Mouse (Mus musculus) heart, adult 18-20 months (tissue): ENCODE results near the gene Proz. TPM values are rescaled to one million over a fixed set of nuclear protein-coding genes. Genes with fewer than 3 reads are reported as not detected.
"Not testable (repeated sequence)": the region's sequence is repeated elsewhere in the genome, so short reads cannot be mapped to it uniquely, and the experiment has no call there.

Experiments used
- DNase-seq, 2 experiments: peaks; one replicate each; pipeline ENCODE4 v3.0.0; 2021 to 2022; ENCODE audit warnings: mixed read lengths in 1 of 2
- long read RNA-seq, 2 experiments: library from polyadenylated mRNA; stranded (forward); transcript quantifications; one replicate each; pipeline ENCODE4 v2.0.0; 2021
- total RNA-seq, 2 experiments: library from RNA; stranded (reverse); gene quantifications; 2 replicates each; pipeline ENCODE4 v1.2.3; 2021

The Proz gene
- not detected for total RNA-seq
- long read RNA-seq, experiment 1, result 0 reads
- long read RNA-seq, experiment 2, result 0 reads

DNA sequence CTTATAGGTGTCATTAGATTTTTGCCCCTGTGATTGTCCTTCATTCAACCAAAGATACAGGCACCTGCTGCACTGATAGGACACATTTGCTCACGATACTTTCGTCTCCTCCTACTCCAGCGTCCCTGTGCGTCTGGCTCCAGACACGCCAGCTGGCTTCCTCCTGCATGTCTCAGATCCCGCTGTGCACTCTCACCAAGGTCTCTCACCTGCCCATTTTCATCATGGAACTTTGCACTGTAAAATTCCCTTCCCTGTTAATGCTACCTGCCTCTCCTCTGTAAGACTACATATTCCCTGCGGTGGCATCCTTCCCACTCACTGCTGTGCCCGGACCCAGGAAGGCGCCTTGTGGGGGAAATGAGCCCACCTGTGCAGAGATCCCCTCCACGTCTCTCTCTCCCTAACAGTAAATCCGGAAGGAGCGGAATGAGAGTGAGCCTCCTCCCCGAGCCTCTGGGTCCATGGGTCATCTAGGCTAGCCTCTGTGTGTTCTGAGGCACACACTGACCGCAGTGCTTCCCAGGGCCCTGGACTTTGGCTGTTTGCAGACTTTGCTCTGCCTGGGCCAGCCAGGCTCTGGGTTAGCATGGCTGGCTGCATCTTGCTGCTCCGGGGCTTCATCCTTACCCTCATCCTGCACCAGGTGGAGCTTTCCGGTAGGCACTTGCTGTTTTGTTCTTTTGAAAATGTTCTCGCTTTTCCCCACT, at the start of gene Proz:
TSS of gene Proz (plus strand) at position 474 of the 710 bp plus-strand sequence.
- DNase-seq, result no peak

- DNase-seq, result no peak
Observed at GRCm38 (mm10) chr8:13019560-13019959, 41.2 kb upstream of the Proz start.

- no peak for DNase-seq
Observed at GRCm38 (mm10) chr8:13021830-13022229, 38.9 kb upstream of the Proz start.

DNA sequence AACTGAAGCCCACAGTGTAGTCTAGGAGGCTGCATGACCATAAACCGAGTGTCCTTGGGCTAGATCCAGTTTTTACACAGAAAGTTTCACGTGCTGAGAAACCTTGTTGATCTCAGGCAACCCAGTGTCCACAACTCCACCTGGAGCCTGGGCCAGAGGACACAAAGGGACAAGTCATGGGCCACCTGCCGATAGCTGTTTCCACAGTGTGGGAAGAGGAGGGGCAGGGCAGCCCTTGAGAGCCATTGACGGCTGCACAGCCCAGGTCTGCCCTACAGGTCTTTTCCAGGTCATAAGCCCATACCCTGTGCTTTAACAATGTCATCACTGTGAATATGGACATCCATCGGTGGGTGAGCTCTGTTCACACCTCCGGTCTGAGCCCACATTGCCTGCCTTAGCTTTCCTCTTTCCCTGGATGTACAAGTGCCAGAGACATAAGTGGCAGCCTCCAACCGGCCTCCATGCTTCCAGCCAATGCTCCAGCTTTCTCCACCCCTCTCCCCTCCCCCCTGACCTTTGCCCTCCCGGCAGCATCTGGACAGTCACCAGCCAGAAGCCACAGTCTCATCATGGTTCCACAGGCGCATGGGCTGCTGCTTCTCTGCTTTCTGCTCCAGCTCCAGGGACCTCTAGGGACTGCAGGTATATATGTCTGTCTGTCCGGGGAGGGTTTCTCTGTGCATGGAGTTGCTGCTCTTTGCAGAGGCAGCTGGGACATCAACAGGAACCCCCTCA, 35.1 kb upstream of the Proz start, which contains the start of gene F7:
TSS of gene F7 (plus strand) at position 548 of the 738 bp plus-strand sequence.
- DNase-seq, result no peak

DNA sequence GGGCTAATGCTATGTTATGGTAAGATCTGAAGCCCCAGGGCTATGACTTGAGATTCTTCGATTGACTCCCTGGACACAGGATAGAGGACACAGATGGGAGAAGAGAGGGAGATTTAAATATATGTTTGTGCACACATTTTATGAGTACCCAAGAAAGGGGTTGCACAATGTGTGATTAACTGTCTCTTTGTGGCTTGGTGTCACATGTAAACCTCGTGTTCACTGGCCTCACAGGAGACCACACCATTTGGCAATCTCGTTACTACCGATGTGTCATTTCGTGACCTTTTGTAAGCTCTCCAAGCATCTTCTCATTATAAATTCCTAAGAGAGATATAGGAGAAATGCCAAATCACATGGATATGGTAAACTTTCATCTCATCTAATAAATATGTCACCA, 33.1 kb upstream of the Proz start:
- no peak for DNase-seq

DNA sequence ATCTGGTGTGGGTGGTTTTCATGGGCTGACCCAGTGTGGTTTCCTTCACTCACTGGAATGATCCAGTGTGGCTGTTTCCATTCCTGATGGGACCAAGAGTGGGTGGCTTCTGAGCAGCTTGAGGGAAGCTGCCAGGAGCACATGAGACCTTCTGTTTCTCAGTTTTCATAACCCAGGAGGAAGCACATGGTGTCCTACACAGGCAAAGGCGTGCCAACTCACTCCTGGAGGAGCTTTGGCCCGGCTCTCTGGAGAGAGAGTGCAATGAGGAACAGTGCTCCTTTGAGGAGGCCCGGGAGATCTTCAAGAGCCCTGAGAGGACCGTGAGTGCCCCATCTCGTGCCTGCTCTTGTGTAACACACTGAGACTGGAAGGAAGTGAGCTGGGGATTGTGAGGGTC, 32.2 kb upstream of the Proz start:
- no peak for DNase-seq

- peak in 1 of 2 experiments; percentile 17 for DNase-seq
Observed at GRCm38 (mm10) chr8:13036346-13036812, 24.3 kb upstream of the Proz start.

- DNase-seq, result no peak
Observed at GRCm38 (mm10) chr8:13037015-13037414, 23.7 kb upstream of the Proz start, which contains the start of gene F10. F10 (plus strand) TSS chr8:13037308.

DNA sequence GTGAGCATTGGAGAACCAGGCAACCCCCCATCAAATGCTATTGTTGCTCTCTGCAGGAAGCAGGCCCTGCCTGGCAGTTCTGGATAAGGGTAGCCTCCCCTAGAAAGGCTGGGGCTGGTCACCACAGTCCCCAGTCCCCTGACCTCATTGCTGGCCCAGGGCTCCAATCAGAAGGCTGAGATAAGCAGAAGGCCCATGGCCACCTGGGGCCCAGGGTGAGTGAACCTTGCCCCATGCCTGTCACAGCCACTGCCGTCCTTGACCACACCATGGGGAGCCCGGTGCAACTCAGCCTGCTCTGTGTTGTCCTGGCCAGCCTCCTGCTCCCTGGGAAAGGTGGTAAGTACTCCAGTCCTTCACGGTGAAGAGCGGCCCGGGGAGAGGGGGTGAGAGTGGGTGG, 23.1 kb upstream of the Proz start:
- no peak for DNase-seq

GRCm38 (mm10) chr8:13039054-13039453, 21.7 kb upstream of the Proz start:
- no peak for DNase-seq

- DNase-seq, result no peak
Observed at GRCm38 (mm10) chr8:13041459-13041858, 19.3 kb upstream of the Proz start.

DNA sequence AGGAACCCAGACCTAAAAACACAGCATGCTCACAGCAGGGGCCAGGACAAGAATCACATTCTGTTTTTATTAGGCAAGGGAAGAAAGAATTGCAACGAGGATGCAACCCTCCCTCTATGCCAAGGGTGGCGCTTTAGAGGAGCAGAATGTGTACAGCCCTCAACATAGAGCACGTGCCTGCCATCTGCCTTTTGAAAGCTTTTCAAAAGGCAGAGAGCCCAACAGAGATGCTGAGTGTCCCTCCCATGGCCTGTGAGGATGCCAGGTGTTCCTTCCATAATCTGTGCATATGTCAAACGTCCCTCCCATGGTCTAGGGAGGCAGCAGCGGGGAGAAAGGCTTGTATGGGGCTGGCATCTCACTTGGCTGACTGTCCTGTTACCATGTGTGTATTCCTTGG, 13.1 kb upstream of the Proz start:
- DNase-seq, result no peak

- no peak for DNase-seq
Observed at GRCm38 (mm10) chr8:13050550-13050949, 10.2 kb upstream of the Proz start.

DNA sequence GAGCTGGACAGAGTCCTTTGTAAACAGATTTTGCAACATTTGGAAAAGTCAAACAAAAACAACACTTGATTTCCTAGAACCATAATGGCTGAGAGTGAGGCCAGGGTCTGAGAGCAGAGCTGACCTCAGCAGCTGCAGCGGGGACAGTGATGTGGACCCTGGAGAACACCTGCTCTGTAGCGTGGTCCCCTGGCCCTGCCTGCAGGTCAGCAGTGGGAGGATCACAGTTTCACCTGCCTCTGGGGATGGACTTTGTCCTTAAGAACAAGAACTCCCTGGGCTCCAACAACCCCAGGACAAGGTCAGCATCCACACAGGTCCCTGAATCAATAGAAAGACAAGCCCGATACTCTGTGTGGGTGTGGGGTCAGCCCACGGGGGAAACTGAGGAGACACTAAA, 3.4 kb upstream of the Proz start:
- DNase-seq, result no peak

DNA sequence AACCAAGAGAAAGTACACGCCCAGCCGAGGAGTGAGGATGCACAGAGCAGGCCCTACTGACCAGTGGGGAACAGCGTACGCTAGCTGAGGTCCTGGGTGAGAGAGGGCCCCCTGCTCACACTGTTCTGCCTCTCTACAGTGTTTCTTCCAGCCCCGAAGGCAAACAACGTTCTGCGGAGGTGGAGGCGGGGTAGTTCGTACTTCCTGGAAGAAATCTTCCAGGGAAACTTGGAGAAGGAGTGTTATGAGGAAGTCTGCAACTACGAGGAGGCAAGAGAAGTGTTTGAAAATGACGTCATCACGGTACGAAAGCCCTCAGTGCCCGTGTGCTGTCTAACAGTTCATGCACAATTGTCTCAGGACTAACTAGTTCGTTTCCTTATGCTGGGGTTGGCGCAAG, 2.4 kb downstream of the Proz start:
- no peak for DNase-seq

DNA sequence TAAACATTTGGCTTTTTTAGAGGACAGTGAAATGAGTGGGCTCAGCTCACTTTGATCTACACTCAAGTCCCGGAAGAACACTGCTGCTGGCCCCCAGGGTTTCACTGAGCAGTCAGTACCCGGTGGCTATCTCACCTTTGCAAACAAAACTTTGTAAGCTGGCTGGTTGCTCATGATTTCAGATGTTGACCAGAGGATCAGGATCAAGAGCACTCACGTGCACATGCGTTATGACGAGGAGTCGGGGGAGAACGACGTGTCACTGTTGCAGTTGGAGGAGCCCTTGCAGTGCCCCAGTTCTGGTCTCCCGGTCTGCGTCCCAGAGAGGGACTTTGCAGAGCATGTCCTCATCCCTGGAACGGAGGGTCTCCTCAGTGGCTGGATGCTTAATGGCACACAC, 12.5 kb downstream of the Proz start:
- no peak for DNase-seq

GRCm38 (mm10) chr8:13075044-13075443, 14.3 kb downstream of the Proz start:
- no peak for DNase-seq

- DNase-seq, result not testable (repeated sequence)
Observed at GRCm38 (mm10) chr8:13075579-13075978, 14.9 kb downstream of the Proz start.

DNA sequence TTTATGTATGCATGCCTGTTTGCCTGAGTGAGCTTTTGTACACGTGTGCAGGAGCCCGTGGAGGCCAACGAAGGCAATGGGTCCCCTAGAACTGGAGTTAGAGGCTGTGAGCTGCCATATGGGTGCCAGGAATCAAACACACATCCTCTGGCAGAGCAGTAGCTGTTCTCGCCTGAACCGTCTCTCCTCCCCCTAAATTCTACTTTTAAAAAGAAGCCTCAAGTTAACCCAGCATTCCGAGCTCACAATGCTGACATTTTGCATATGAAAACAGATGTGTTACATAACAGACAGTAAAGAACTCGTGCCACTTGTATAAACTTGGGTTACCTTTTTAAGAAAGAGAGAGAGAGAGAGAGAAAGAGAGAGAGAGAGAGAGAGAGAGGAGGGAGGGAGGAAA, 16.8 kb downstream of the Proz start:
- DNase-seq, result no peak

- DNase-seq, result peak; percentile 90 to 96
Observed at GRCm38 (mm10) chr8:13104691-13105086, 44.0 kb downstream of the Proz start.

GRCm38 (mm10) chr8:13105087-13105881, 44.6 kb downstream of the Proz start, which contains the start of the genes Pcid2 and Cul4a:
Pcid2 (minus strand) TSS chr8:13105459.
Cul4a (plus strand) TSS chr8:13105621.
- peak; percentile 96 to 97 for DNase-seq

- no peak for DNase-seq
Observed at GRCm38 (mm10) chr8:13105908-13106551, 45.3 kb downstream of the Proz start.
